Mouse (Mus musculus) cortical plate, adult 2 months (tissue): ENCODE data around the gene Rab5c.

Experiments used
- CTCF ChIP-seq: fragments of 200-500 bp; IDR thresholded peaks from 2 replicates; pipeline ENCODE4 v1.5.1; 2011; ENCODE audit warnings: mild to moderate bottlenecking, control low read depth, low read length; ENCODE audit not compliant: insufficient read depth; ENCODE audit errors: extremely low read depth
- POLR2A ChIP-seq: fragments of 200-500 bp; IDR thresholded peaks from 2 replicates; pipeline ENCODE4 v1.6.1; 2011; ENCODE audit warnings: mild to moderate bottlenecking, low read length, control low read depth; ENCODE audit not compliant: insufficient read depth; ENCODE audit errors: extremely low read depth

DNA sequence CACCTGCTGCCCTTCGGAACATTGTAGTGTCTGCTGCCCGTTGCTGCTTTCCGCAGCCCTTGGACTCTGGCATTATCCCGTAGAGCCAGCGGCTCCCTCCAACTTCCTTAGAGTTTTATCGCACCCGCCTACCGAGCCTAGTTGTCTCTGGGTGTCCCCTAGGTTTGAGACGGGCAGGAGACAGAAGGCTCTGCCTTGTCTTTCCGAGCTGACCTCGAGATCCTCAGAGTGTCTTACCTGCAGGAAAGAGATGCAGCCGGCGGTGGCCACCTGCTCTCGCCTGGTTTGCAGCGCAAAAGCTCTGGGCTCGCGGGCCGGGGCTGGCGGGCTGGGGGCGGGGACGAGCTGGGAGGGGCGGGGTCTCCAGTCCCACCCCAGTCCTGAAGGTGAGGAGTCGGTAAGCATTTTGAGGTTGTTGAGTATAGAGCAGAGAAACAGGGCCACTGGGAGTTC, 45.8 kb downstream of the Rab5c start, which contains the start of gene Zfp385c:
- TF ChIP-seq CTCF (no peak), POLR2A (no peak)
